Mouse (Mus musculus) left cerebral cortex, postnatal 10 days (tissue): ENCODE data around the gene Dalrd3. TPM values are rescaled to one million over a fixed set of nuclear protein-coding genes. Genes with fewer than 3 reads are reported as not detected.

ENCODE experiments used
- DNase-seq, 2 experiments: peaks; one replicate each; pipeline ENCODE4 v3.0.0; 2021 to 2022; ENCODE audit warnings: low spot score in 2 of 2, mixed read lengths in 1 of 2; ENCODE audit errors: extremely low spot score in 1 of 2
- intact Hi-C: fragments of 180-260 bp; cut with DNase I; formaldehyde crosslinking; loops from one replicate; pipeline ENCODE4 v1.15.1; 2025
- total RNA-seq, 2 experiments: library from RNA; stranded (reverse); gene quantifications; 2 replicates each; pipeline ENCODE4 v1.2.3; 2021

Gene Dalrd3
- 10 to 100 TPM; 70.9 to 76.1 TPM for total RNA-seq

DNA sequence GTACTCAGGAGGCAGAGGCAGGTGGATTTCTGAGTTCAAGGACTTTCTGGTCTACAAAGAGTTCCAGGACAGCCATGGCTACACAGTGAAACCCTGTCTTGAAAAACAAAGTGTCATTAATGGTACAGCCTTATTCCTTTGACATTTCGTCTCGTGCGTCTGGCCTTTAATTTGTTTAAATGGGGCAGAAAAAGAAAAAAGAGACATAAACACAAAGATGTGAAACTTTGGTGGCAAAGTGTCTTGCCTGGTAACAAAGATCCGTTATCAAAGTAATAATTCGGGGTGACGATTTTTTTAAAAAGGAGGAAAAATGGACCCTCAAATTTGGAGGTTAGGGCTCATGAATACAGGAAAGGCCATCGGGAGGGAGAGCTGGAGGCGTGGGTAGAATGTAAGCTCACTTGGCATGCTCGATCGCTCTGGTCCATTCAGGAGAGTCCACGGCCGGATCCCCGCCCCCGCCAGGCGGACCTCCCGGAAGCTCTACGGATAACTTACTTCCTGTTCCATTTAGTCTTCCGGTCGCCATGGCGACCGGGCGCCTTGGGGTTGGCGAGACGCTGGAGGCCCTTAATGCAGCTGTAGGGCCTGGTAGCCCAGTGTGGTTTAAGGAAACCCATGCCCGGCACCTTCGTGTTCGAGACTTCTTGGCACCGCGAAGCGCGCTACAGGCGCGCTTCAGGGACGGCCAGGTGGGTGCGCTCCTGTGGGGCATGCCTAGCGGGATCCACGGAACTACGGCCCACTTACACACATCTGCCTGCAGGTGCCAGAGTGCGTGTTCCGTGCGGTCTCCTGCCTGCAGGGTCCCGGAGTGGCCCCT is at the start of gene Dalrd3:
Dalrd3 (plus strand) TSS at position 506 of the 826 bp plus-strand sequence.
- intact Hi-C loops, result no loop called here
- DNase-seq, result peak; percentile 90 to 93

DNA sequence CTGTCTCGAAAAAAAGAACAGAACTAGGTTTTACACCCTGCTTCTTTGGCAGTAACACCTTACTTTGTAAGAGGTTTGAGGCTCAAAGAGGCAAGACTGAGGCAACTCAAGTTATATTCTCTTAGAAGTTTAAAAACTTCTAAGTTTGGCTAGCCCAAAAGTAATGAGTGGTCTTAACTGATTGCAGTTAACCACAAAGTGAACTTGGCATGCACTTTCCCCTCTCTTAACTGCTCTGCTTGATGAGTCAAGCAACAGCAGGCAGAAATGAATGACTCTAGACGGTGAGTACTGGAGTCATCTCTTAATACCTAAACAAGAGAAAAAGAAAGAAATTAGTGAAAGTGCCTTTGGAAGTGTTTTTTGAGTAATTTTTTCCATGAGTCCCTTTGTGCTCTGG is 48.1 kb upstream of the Dalrd3 start:
- intact Hi-C loops, result no loop called here
- DNase-seq, result no peak

DNA sequence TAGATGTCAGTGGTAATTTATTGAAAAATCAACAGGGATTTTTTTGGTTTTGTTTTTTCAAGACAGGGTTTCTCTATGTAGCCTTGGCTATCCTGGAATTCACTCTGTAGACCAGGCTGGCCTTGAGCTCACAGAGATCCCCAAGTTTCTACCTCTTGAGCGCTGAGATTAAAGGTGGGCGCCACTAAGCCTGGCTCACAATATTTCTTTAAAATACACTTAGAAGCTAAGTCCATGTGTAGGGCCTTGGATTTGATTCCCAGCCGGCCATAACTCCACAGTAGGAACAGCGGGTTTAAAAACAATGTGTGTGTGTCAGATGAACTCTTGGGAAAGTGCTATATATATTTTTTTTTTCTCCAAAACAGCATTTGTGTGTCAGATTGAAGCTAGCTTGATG is 46.3 kb upstream of the Dalrd3 start:
- no peak for DNase-seq
- intact Hi-C loops, result no loop called here

DNA sequence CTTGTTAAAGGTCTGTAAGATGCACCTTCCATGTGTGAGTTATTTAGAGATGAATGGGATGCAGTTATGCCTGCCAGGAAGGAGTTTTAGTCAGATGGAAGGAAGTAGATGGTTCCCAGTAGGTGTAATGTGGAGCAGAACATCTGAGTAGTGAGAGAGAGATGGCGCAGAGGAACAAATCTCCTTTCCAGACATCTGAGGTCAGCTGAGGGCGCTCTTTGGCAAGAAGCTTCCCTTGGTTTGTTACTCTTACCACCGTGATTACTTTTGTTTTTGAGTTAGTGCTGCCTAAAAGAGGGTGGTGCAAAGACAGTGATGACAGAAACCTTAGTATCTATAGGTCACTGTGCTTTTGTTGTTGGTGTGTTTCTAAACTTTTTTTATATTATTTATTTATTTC is 44.3 kb upstream of the Dalrd3 start:
- DNase-seq, result no peak
- intact Hi-C loops, result no loop called here

DNA sequence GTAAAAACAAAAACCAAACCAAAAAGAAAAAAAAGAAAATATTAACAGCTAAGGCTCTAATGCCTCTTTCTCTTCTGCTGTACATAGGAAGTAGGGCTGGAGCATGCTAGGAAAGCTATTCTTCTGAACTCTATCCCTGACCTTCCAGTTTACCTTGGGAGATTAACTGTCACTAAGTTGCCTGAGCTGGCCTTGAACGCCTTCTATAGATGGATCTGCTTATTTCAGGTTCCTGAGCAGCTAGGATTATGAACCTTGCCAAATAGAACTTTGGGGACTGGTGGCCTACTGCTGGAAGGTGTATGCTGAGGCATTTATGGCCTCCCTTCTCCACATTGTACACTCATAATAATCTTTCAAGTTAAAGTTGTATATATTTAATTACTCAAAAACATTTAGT is 38.7 kb upstream of the Dalrd3 start:
- no peak for DNase-seq
- intact Hi-C loops, result loop anchor here (10.0 kb wide), 1 partner anchor 166 kb away; no protein-coding TSS in a partner anchor

DNA sequence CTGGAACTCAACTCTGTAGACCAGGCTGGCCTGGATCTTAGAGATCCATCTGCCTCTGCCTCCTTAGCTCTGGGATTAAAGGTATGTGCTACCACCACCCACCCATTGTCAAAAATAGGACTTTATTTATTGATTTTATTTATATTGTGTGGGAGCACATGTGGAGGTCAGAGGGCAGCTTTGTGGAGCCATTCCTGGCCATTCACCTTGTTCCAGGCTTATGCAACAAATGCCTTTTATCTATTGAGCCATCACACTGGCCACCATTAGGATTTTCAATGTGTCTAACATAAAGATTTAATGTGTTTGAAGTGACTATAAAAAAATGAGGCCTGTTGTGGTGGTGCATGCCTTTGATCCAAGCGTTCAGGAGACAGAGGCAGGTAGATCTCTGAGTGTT is 38.2 kb upstream of the Dalrd3 start:
- intact Hi-C loops, result loop anchor here (10.0 kb wide), 1 partner anchor 167 kb away; no protein-coding TSS in a partner anchor
- no peak for DNase-seq

DNA sequence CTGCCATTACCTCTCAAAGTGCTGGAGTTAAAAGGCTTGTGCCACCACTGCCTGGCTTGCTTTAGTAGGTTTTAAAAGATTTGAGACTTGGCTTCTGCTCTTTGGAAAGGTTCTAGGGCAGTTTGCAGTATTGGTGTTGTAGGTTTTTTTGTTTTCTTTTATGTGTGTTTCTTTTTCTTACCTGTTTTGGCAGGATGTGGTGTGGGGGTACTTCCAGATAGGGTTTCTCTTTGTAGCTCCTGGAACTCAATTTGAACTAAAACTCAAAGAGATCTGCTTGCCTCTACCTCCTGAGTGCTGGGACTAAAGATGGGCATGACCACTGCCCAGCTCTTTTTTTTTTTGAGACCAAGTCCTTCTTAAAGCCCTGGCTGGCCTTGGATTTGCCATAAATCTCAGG is 28.8 kb upstream of the Dalrd3 start:
- DNase-seq, result no peak
- intact Hi-C loops, result no loop called here

DNA sequence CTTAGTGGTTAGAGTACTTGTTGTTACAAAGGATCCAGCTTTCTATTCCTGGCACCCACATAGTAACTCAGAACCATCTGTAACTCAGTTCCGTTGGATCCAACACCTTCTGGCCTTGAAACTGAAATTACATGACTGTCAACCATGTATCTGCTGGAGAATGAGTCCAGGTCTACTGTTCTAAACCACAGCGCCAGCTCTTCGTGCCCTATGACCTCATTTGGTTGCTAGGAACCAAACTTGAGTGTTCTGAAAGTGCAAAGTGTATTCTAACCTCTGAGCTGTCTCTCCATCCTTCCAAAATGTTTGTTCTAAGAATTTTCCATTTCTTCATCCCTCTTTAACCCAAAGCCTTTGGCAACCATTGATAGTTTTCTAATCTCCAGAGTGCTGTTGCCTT is 23.7 kb upstream of the Dalrd3 start:
- intact Hi-C loops, result no loop called here
- no peak for DNase-seq

DNA sequence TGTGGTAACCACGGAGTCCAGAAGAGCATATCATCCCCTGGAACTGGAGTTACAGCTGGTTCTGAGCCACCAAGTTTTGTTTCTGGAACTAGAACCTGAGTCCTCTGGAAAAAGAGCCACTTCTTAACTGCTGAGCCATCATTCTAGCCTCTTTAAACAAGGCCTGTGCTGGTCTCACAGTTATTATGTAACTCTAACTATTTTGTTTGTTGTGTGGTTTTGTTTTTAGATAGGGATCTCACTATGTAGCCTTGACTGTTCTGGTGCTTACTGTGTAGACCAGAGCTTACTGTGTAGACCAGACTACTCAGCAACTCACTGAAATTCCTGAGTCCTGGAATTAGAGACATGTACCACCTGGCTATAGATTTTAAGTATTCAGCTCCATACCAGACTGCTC is 22.8 kb upstream of the Dalrd3 start:
- DNase-seq, result no peak
- intact Hi-C loops, result no loop called here

DNA sequence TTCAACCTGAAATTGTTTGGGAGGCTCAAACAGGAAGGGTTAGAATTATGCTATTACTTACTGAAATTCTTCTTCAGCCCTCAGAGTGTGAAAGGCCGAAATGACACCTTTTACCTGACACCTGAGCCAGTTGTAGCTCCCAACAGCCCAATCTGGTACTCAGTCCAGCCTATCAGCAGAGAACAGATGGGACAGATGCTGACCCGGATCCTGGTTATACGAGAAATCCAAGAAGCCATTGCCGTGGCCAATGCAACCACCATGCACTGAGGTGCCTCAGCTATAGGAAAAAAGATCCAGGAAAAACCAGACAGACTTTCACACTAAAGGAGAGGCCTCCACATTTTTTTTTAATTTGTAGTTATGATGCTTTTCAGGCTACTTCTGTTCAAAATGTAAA is 10.5 kb upstream of the Dalrd3 start:
- DNase-seq, result no peak
- intact Hi-C loops, result loop anchor here (1.0 to 5.0 kb wide), 2 partner anchors 24 to 42 kb away; partner anchors contain the start of gene Qrich1

DNA sequence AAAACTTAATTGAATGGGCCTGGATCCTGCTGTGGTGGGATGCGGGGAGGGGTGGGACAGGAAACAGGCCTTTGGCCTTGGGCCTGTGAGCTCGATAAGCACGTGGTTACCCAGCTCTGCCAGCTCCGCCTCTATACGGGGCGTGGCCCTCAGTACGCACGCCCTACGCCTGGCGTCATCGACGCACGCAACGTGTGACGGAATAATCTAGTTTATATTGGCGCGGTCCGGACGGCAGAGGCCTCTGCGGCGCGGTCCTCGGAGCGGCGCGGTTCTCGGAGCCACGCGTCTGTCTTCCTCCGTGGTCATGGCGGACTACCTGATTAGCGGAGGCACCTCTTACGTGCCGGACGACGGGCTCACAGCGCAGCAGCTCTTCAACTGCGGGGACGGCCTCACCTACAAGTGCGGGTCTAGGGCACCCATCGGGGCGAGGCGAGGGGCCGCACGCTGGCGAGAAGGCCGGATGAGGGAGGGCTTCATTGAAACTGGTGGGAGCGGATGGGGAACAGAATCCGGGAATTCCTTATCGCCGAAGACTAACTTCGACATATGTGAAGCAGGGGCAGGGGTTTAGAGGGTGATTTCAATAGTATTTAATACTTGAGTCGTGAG is 9.4 kb upstream of the Dalrd3 start, which contains the start of gene Impdh2:
Impdh2 (plus strand) TSS at position 60 of the 615 bp plus-strand sequence.
- intact Hi-C loops, result no loop called here

DNA sequence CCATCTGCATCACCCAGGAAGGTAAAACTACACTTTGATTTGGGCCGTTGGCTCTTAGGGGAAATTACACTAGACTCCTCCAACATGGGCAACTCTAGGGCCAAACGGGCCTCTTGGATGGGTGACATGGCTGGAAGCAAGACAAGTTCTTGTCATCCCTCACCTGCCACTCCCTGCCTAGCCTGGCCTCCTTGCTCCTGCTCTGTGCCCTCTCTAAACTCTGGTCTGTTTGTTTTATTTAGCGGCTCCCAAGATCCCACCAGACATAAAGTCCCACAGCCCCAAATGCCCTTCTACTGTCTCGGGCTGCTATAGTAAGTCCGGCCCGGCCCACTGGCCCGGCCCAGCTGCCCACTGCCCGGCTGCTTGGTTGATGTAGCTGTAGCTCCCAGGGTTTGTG is 6.0 kb upstream of the Dalrd3 start:
- no peak for DNase-seq
- intact Hi-C loops, result no loop called here

More for the DNA sequence above, 9.4 kb upstream of the Dalrd3 start, which contains the start of gene Impdh2:
- peak; percentile 95 to 97 for DNase-seq

DNA sequence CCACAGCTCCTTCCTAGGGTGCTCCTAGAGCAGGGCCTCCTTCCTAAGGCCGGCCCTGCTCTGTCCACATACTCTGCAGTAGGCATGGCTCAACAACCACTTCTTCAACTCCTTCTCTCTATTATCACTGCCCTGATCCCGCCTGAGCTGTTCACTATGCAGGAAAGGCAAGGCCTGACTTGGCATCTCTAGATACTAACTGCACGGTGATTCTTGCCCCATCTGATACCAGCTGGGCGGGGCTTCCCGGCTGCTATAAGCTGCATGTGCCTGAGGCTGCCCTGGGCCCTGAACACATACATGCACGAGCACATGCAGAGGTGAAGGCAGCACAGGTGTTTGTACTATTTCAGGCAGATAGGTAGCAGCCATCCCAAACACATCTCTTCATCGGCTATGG is 5.6 kb upstream of the Dalrd3 start:
- DNase-seq, result no peak
- intact Hi-C loops, result no loop called here

DNA sequence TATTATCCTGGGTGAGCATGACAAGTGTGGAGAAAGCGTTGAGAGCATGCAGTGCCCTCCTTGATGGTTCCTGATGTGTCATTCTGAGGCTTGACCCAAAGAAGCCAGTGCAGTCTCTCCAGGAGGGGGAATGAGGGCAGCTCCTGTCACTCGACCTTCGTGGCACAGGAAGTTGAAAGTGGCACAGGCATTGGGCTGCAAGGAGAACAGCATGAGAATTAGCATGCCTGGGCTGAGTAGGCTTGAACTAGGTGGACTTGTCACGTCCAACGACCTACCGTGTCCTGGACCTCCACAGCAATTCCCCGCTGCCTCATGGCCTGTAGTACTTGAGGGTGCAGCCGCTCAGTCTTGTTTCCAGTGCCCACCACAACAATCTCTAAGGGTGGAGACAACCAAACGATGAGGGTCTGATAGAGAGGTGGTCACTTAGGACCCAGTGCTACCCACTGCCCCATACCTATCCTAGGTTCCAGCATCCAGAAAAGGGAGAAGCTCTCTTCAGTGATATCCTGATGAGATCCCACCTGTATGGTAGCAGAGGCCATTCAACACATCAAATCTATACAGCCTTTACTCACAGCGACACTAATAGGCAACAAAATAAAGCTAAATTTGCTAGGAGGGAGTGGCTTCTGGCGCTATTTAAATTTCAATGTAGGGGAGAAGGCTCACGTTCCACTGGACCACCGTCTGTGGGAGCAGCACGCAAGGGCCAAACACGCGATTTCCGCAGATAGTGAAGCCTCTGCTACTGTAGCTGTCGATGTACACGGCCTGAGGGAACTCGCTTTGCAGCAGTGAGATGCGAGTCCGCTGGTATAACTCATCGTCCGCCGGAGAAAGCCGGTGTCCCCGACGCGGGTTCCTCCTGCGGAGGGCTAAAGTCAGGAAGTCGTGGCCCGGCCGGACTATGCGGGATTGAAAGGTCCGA is 3.5 kb upstream of the Dalrd3 start:
- DNase-seq, result no peak
- intact Hi-C loops, result no loop called here

DNA sequence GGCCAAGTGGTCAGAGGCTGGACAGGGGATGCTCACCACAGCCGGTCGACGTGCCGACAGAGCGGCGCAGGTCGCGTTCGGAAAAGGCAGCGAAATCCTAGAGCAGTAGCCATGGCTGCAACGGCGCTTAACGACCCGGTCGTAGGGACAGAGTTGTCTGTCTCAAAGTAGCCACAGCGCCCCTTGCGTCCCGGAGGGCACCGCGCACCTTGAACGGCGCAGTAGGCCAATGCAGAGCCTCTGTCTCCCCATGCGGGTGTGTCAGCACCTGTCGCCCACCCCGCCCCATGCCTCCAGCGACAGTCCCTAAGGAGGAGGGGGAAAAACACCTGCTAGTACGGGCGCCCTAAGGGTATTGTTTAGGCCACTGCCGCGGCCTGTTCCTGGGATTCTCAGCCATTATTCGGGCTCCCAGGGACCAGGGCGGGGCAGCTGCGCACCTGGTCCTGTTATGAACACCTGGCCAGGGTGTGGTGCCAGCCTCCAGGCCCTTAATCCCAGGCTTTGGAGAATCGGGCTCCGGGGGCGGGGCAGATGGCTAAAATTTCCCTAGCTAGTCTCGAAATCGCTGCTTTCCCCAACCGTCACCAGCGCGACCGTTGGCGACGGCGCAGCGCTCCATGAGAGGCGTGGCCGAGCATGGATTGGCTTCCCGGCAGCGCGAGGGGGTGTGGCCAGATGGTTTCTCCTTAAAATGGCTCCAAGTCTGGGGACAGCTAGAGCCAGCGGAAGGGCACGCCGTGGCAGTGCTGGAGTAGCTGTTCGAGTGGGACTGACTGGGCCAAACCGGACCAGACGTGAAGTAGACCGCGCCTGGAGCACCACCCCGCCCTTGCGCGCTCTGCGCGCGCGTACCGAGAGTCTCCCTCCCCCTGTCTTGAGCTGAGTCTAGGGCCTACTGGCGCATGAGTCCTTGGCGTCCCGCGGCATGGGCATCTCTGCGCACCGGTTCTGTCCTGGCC is 2.6 kb upstream of the Dalrd3 start, which contains the start of gene Ndufaf3:
Ndufaf3 (minus strand) TSS at position 620 of the 962 bp plus-strand sequence.
- peak; percentile 94 to 98 for DNase-seq
- intact Hi-C loops, result no loop called here

DNA sequence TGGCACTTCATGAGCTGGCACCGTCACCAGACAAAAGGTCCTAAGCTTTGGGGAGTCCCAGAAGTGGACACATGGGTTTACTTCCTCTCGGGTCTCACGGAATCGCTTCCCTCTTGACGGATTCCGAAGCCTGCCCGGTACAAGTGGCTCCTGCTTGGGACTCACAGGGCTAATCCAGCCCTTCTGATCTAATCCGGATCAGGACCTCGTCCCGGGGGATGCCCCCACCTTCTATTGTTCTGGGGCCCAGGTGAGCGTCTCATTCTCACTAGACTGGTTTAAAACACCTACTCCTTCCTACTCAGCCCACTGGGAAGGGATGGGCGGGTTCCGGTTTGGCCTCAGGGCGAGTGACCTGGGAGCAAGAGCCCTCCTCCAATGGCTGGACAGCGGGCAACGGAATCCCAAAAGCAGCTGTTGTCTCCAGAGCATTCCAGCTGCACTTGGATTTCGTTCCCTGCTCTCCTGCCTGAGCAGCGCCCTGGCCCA is 1.7 kb upstream of the Dalrd3 start:
- no peak for DNase-seq
- intact Hi-C loops, result no loop called here

DNA sequence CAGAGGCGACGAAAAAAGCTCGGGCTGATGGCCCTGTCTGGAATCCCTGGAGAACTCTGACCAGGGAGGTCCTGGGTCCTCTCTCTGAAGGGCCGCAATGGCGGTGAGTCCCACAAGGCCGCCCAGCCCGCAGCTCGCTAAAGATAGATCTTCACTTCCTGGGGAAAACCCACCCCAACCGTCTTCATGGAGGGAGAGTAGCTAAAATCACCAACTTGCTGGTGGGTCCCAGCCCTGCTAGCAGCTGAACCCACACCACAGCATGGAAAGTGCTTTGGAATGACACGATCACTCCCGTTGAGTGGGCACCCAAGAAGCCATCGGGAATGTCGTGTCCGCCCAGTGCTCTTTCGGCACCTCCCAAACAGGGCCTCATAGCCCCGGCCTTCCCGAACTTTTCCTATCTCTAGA is 1.2 kb upstream of the Dalrd3 start:
- DNase-seq, result no peak
- intact Hi-C loops, result no loop called here
